Mouse (Mus musculus): ENCODE results near the gene Map3k12. TPM values are rescaled to one million over a fixed set of nuclear protein-coding genes. Genes with fewer than 3 reads are reported as not detected.

Gene Map3k12
- polyA plus RNA-seq, 1 experiment from 2014 or later: 3.1 TPM

- WGBS: 90% methylated on average over 5 of the region's 5 CpGs
- H3K36me3 ChIP-seq (ENCODE audit: control insufficient read depth, insufficient read depth): peaks cover 70% of the 10 kb centered on the region
- no peak overlapping the region for H3K27ac ChIP-seq (ENCODE audit: low read depth, low read length)
- H3K4me1 ChIP-seq (replicated peaks; ENCODE audit: control insufficient read depth, insufficient read depth, low read length): no peaks in the 10 kb centered on the region
- no peak overlapping the region for H3K9ac ChIP-seq (ENCODE audit: low read depth, low read length)
- no peak for ATAC-seq
- H3K9me3 ChIP-seq (ENCODE audit: control insufficient read depth): no peaks in the 10 kb centered on the region
- no peaks in the 10 kb centered on the region for H3K27me3 ChIP-seq (replicated peaks; ENCODE audit: control insufficient read depth, insufficient read depth, low read length)
- no peak overlapping the region for H3K4me3 ChIP-seq (ENCODE audit: low read depth, low read length)
- no peak overlapping the region for H3K4me2 ChIP-seq (replicated peaks; ENCODE audit: low read depth)
- no peak for TF ChIP-seq CTCF (IDR thresholded peaks at IDR 0.05; ENCODE audit: low read depth)
Measured at GRCm38 (mm10) chr15:102552599-102552998, 35.7 kb upstream of the Map3k12 start.

GRCm38 (mm10) chr15:102547478-102547877, 30.6 kb upstream of the Map3k12 start:
- H3K4me2 ChIP-seq (replicated peaks; ENCODE audit: low read depth): no peak overlapping the region
- H3K27ac ChIP-seq (ENCODE audit: low read depth, low read length): no peak overlapping the region
- H3K4me3 ChIP-seq (ENCODE audit: low read depth, low read length): no peak overlapping the region
- no peaks in the 10 kb centered on the region for H3K4me1 ChIP-seq (replicated peaks; ENCODE audit: control insufficient read depth, insufficient read depth, low read length)
- 99% methylated on average over 3 of the region's 3 CpGs for WGBS
- no peaks in the 10 kb centered on the region for H3K27me3 ChIP-seq (replicated peaks; ENCODE audit: control insufficient read depth, insufficient read depth, low read length)
- no peak for ATAC-seq
- TF ChIP-seq CTCF (IDR thresholded peaks at IDR 0.05; ENCODE audit: low read depth): no peak
- H3K36me3 ChIP-seq (ENCODE audit: control insufficient read depth, insufficient read depth): peaks cover 59% of the 10 kb centered on the region
- no peaks in the 10 kb centered on the region for H3K9me3 ChIP-seq (ENCODE audit: control insufficient read depth)
- H3K9ac ChIP-seq (ENCODE audit: low read depth, low read length): no peak overlapping the region

- H3K9ac ChIP-seq (ENCODE audit: low read depth, low read length): no peak overlapping the region
- no peaks in the 10 kb centered on the region for H3K9me3 ChIP-seq (ENCODE audit: control insufficient read depth)
- H3K27me3 ChIP-seq (replicated peaks; ENCODE audit: control insufficient read depth, insufficient read depth, low read length): no peaks in the 10 kb centered on the region
- no peak for TF ChIP-seq CTCF (IDR thresholded peaks at IDR 0.05; ENCODE audit: low read depth)
- ATAC-seq: no peak
- 83% methylated on average over 3 of the region's 3 CpGs for WGBS
- no peak overlapping the region for H3K4me2 ChIP-seq (replicated peaks; ENCODE audit: low read depth)
- H3K36me3 ChIP-seq (ENCODE audit: control insufficient read depth, insufficient read depth): peaks cover 60% of the 10 kb centered on the region
- H3K4me1 ChIP-seq (replicated peaks; ENCODE audit: control insufficient read depth, insufficient read depth, low read length): no peaks in the 10 kb centered on the region
- H3K27ac ChIP-seq (ENCODE audit: low read depth, low read length): no peak overlapping the region
- no peak overlapping the region for H3K4me3 ChIP-seq (ENCODE audit: low read depth, low read length)
Measured at GRCm38 (mm10) chr15:102546677-102547427, 30.0 kb upstream of the Map3k12 start.

GRCm38 (mm10) chr15:102546246-102546645, 29.4 kb upstream of the Map3k12 start:
- Histone ChIP-seq H3K4me2 (replicated peaks; ENCODE audit: low read depth) (no peak overlapping the region), H3K4me3 (ENCODE audit: low read depth, low read length) (no peak overlapping the region), H3K9ac (ENCODE audit: low read depth, low read length) (no peak overlapping the region), H3K36me3 (ENCODE audit: control insufficient read depth, insufficient read depth) (peaks cover 58% of the 10 kb centered on the region), H3K27ac (ENCODE audit: low read depth, low read length) (no peak overlapping the region), H3K4me1 (replicated peaks; ENCODE audit: control insufficient read depth, insufficient read depth, low read length) (no peaks in the 10 kb centered on the region), H3K9me3 (ENCODE audit: control insufficient read depth) (no peaks in the 10 kb centered on the region), H3K27me3 (replicated peaks; ENCODE audit: control insufficient read depth, insufficient read depth, low read length) (no peaks in the 10 kb centered on the region)
- no peak for TF ChIP-seq CTCF (IDR thresholded peaks at IDR 0.05; ENCODE audit: low read depth)
- WGBS: 86% methylated on average over 3 of the region's 3 CpGs
- ATAC-seq: no peak

- Histone ChIP-seq H3K27me3 (replicated peaks; ENCODE audit: control insufficient read depth, insufficient read depth, low read length) (no peaks in the 10 kb centered on the region), H3K36me3 (ENCODE audit: control insufficient read depth, insufficient read depth) (peaks cover 65% of the 10 kb centered on the region), H3K4me2 (replicated peaks; ENCODE audit: low read depth) (no peak overlapping the region), H3K9ac (ENCODE audit: low read depth, low read length) (no peak overlapping the region), H3K4me1 (replicated peaks; ENCODE audit: control insufficient read depth, insufficient read depth, low read length) (no peaks in the 10 kb centered on the region), H3K9me3 (ENCODE audit: control insufficient read depth) (no peaks in the 10 kb centered on the region), H3K27ac (ENCODE audit: low read depth, low read length) (no peak overlapping the region), H3K4me3 (ENCODE audit: low read depth, low read length) (no peak overlapping the region)
- ATAC-seq: no peak
- TF ChIP-seq CTCF (IDR thresholded peaks at IDR 0.05; ENCODE audit: low read depth): no peak
- 92% methylated on average over 4 of the region's 4 CpGs for WGBS
Measured at GRCm38 (mm10) chr15:102544801-102545200, 27.9 kb upstream of the Map3k12 start.

GRCm38 (mm10) chr15:102533926-102534325, 17.1 kb upstream of the Map3k12 start:
- Histone ChIP-seq H3K27ac (ENCODE audit: low read depth, low read length) (no peak overlapping the region), H3K4me2 (replicated peaks; ENCODE audit: low read depth) (no peak overlapping the region), H3K9ac (ENCODE audit: low read depth, low read length) (no peak overlapping the region), H3K4me3 (ENCODE audit: low read depth, low read length) (no peak overlapping the region), H3K27me3 (replicated peaks; ENCODE audit: control insufficient read depth, insufficient read depth, low read length) (no peaks in the 10 kb centered on the region), H3K36me3 (ENCODE audit: control insufficient read depth, insufficient read depth) (peaks cover 52% of the 10 kb centered on the region), H3K9me3 (ENCODE audit: control insufficient read depth) (no peaks in the 10 kb centered on the region), H3K4me1 (replicated peaks; ENCODE audit: control insufficient read depth, insufficient read depth, low read length) (no peaks in the 10 kb centered on the region)
- no peak for ATAC-seq
- 93% methylated on average over 7 of the region's 7 CpGs for WGBS
- no peak for TF ChIP-seq CTCF (IDR thresholded peaks at IDR 0.05; ENCODE audit: low read depth)

All from intestine, postnatal 0 days (tissue).